In genomic region chr4:85362661-85363060, GRCm38 (mm10) we compare ENCODE assay signal across 22 mouse cellular contexts.
DNase-seq lines count a peak whose midpoint lies in the region; ATAC-seq lines count a peak whose summit lies in the region.
"Had no signal": no experiment of that assay in that cellular context is flagged by ENCODE, and none has a peak within 500 bp of the region (broad histone marks: within the 10 kb centered on the region; RNA-seq: fewer than 3 reads in every experiment).

No protein-coding gene starts in this region.

- peak; percentile 70 for ATAC-seq in frontal cortex, adult (ENCODE audit: low TSS enrichment)
- no peak for ATAC-seq in monocyte, adult 5-6 weeks (replicated peaks; ENCODE audit: insufficient number of reproducible peaks, low FRiP score, low TSS enrichment, poor library complexity, severe bottlenecking)
- ATAC-seq: forebrain, embryonic 13.5 days; inflammation-experienced regulatory T-cells, adult 6 months; midbrain, embryonic 15.5 days had no signal

- DNase-seq in adrenal gland, postnatal 10 days, result peak; percentile 9
- no peak for DNase-seq in adrenal gland, postnatal 25 days
- no peak for DNase-seq in frontal cortex, postnatal 36 days (ENCODE audit: low spot score in 2 of 2)
- DNase-seq in urinary bladder, postnatal 14 days (ENCODE audit: low spot score), result peak; percentile 20
- no peak for DNase-seq in urinary bladder, postnatal 4 days (ENCODE audit: low spot score in 2 of 2)
- DNase-seq in telencephalon, adult 2 months (ENCODE audit: low read depth, low spot score), result peak; percentile 40
- DNase-seq: cerebellum, adult 18-20 months; cerebellum, postnatal 25 days; gastrocnemius, postnatal 10 days; heart, postnatal 14 days; kidney, adult 11 months; kidney, postnatal 25 days; lung, embryonic 14.5 days; lung, postnatal 14 days; right cerebral cortex, adult 18-20 months; spleen, adult 18-20 months; thymus, postnatal 14 days had no signal

Comparison
In these comparisons a context has a peak if more than half of its experiments do, and no peak if none do; other contexts are left out.
1. DNase-seq: peak in adrenal gland, postnatal 10 days (single experiment), urinary bladder, postnatal 14 days (single experiment) and telencephalon, adult 2 months (single experiment); none in adrenal gland, postnatal 25 days (single experiment), frontal cortex, postnatal 36 days (0 of 2) and urinary bladder, postnatal 4 days (0 of 2).